Mouse (Mus musculus) liver, postnatal 0 days (tissue): ENCODE data around the gene Gm5129.

Experiments used
- CTCF ChIP-seq: sonication (generic); IDR thresholded peaks from 2 replicates; pipeline ENCODE4 v1.5.1; 2016; ENCODE audit warnings: antibody characterized with exemption, low read depth
- EP300 ChIP-seq: IDR thresholded peaks from 2 replicates; pipeline ENCODE4 v1.6.1; 2016; ENCODE audit warnings: antibody characterized with exemption, low read depth, mild to moderate bottlenecking

- TF ChIP-seq CTCF (0 out of 2 replicates have a peak, but pooled peaks have one; percentile 2), EP300 (no peak)
Observed at GRCm38 (mm10) chr5:29737471-29737870, 1.7 kb upstream of the Gm5129 start.
